In the genomic region with DNA sequence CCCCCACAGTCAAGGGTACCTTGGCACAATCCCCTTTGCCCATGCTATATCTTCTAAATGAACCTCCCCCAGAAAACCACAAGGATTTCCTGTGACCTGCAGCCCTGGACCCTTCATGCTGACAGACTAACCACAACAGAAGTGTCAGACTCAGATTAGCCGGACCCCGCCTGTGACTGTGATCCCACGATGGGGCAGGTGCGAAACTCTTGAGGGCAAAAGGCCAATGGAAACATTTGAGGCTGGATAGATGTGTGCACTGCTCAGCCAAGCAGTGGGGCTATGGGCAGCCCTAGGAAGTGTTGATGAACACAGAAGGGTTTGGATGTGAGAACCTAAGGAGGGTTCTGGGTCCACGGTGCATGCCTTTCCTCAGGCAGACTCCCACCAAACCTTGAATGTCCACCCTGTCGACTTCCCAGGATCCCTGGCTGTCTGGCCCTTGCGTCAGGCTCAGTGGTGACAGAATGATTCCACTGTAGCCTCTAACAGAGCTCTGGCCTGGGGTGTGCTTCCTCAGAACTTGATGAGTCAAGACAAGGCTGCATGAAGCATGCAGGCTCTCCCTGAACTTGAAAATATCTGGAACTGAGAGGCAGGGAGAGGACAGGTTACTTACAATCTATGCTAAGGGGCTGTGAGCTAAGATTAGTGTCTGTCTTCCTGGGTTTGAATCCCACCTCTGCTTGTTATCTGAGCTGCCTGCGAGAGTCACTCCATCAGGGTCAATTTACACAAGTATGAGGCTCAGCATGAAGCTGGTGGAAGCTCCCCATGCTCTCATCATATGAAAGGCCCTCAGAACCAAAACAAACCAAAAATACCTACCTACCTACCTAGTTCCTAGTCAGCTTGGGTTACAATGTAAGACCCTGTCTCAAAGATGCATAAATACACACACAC, we compare ENCODE assay signal across 17 mouse cellular contexts. TPM values are rescaled to one million over a fixed set of nuclear protein-coding genes. Genes with fewer than 3 reads are reported as not detected.
DNase-seq lines count a peak whose midpoint lies in the region; ATAC-seq lines count a peak whose summit lies in the region.
"Had no signal": no experiment of that assay in that cellular context is flagged by ENCODE, and none has a peak within 500 bp of the region (broad histone marks: within the 10 kb centered on the region; RNA-seq: fewer than 3 reads in every experiment).

No protein-coding gene starts in this region.

- no peak overlapping the region for H3K4me2 ChIP-seq in forebrain, embryonic 16.5 days (ENCODE audit: low read length)
- H3K4me2 ChIP-seq: limb, embryonic 13.5 days; lung, embryonic 15.5 days; midbrain, embryonic 13.5 days had no signal

- H3K27ac ChIP-seq in embryonic facial prominence, embryonic 10.5 days (replicated peaks) = no peak overlapping the region
- no peak overlapping the region for H3K27ac ChIP-seq in forebrain, embryonic 16.5 days (ENCODE audit: low read length)
- H3K27ac ChIP-seq: forebrain, embryonic 10.5 days; heart, embryonic 10.5 days; limb, embryonic 13.5 days; lung, embryonic 15.5 days; midbrain, embryonic 13.5 days had no signal

- H3K36me3 ChIP-seq in embryonic facial prominence, embryonic 10.5 days (replicated peaks) = no peaks in the 10 kb centered on the region
- H3K36me3 ChIP-seq in forebrain, embryonic 16.5 days (ENCODE audit: control insufficient read depth, insufficient read depth) = no peaks in the 10 kb centered on the region
- H3K36me3 ChIP-seq: forebrain, embryonic 10.5 days; heart, embryonic 10.5 days; limb, embryonic 13.5 days; lung, embryonic 15.5 days; midbrain, embryonic 13.5 days had no signal

- no peak overlapping the region for H3K4me3 ChIP-seq in embryonic facial prominence, embryonic 10.5 days
- no peak overlapping the region for H3K4me3 ChIP-seq in forebrain, embryonic 16.5 days (replicated peaks; ENCODE audit: low read length)
- H3K4me3 ChIP-seq: forebrain, embryonic 10.5 days; heart, embryonic 10.5 days; limb, embryonic 13.5 days; lung, embryonic 15.5 days; midbrain, embryonic 13.5 days had no signal

- peak; percentile 53 for DNase-seq in adrenal gland, adult 2 months
- no peak for DNase-seq in adrenal gland, postnatal 25 days
- DNase-seq in CD4-positive helper T cell, adult 2 months (ENCODE audit: low read depth, low spot score) = peak; percentile 70
- DNase-seq in ZHBTc4 (ENCODE audit: low read depth, low spot score) = peak; percentile 59
- no peak for DNase-seq in right cerebral cortex, adult 2 months (ENCODE audit: low spot score in 2 of 2)
- no peak for DNase-seq in embryonic facial prominence, embryonic 10.5 days (ENCODE audit: low spot score)

- peaks cover 26% of the 10 kb centered on the region for H3K27me3 ChIP-seq in embryonic facial prominence, embryonic 10.5 days (replicated peaks; ENCODE audit: low read depth, poor library complexity, severe bottlenecking)
- H3K27me3 ChIP-seq in forebrain, embryonic 16.5 days (replicated peaks; ENCODE audit: control insufficient read depth, insufficient read depth, low read length) = no peaks in the 10 kb centered on the region
- H3K27me3 ChIP-seq: lung, embryonic 15.5 days; midbrain, embryonic 13.5 days had no signal

- WGBS in embryonic facial prominence, embryonic 10.5 days = 58% methylated on average over 8 of the region's 8 CpGs
- WGBS in forebrain, embryonic 16.5 days = 70% methylated on average over 8 of the region's 8 CpGs

- peak; percentile 62 for ATAC-seq in megakaryocyte-erythroid progenitor cell, adult 5-6 weeks (replicated peaks; ENCODE audit: low FRiP score, low TSS enrichment, poor library complexity, severe bottlenecking)
- ATAC-seq in forebrain, embryonic 16.5 days = no peak
- ATAC-seq: midbrain, embryonic 13.5 days had no signal

- H3K4me1 ChIP-seq in embryonic facial prominence, embryonic 10.5 days = peaks cover 65% of the 10 kb centered on the region
- peaks cover 11% of the 10 kb centered on the region for H3K4me1 ChIP-seq in forebrain, embryonic 16.5 days (replicated peaks; ENCODE audit: control insufficient read depth, insufficient read depth, low read length)

- H3K9me3 ChIP-seq in embryonic facial prominence, embryonic 10.5 days = no peaks in the 10 kb centered on the region
- H3K9me3 ChIP-seq in forebrain, embryonic 16.5 days (ENCODE audit: control insufficient read depth, low read length) = no peaks in the 10 kb centered on the region
- H3K9me3 ChIP-seq: forebrain, embryonic 10.5 days; heart, embryonic 10.5 days; limb, embryonic 13.5 days; lung, embryonic 15.5 days; midbrain, embryonic 13.5 days had no signal

- H3K9ac ChIP-seq in forebrain, embryonic 16.5 days (replicated peaks; ENCODE audit: low read depth, low read length) = no peak overlapping the region
- H3K9ac ChIP-seq: limb, embryonic 13.5 days; lung, embryonic 15.5 days; midbrain, embryonic 13.5 days had no signal

RNA-seq across cellular contexts. Expression of gene 1700017B05Rik, which starts 10.7 kb away (rescaled TPM):
- 10 to 100 TPM; 40.5 to 53.8 TPM for total RNA-seq in adrenal gland, adult 2 months (2021)
- 33.0 and 42.8 TPM in 2 replicates for polyA plus RNA-seq in adrenal gland, adult 2 months (2012; rRNA removed)
- total RNA-seq in adrenal gland, postnatal 25 days (2021) = 40.7 and 45.1 TPM in 2 replicates
- total RNA-seq in megakaryocyte-erythroid progenitor cell, adult 5-6 weeks (2014; fragmentation: Nextera tagmentation) = 81.6 and 83.6 TPM in 2 replicates
- total RNA-seq in megakaryocyte-erythroid progenitor cell, adult 5-6 weeks (2017) = 13.8 and 33.3 TPM in 2 replicates
- polyA plus RNA-seq in embryonic facial prominence, embryonic 10.5 days (2016; fragmentation: Nextera tagmentation; extraction: Ambion mirVana) = 15.6 and 16.8 TPM in 2 replicates
- polyA plus RNA-seq in forebrain, embryonic 16.5 days (2015; fragmentation: Nextera tagmentation; extraction: Ambion mirVana) = 4.7 and 5.6 TPM in 2 replicates

RNA-seq across cellular contexts. Expression of gene Trcg1, which starts 36.8 kb away (rescaled TPM):
- total RNA-seq in adrenal gland, adult 2 months (2021) = not detected
- not detected in 2 replicates for polyA plus RNA-seq in adrenal gland, adult 2 months (2012; rRNA removed)
- not detected in 2 replicates for total RNA-seq in adrenal gland, postnatal 25 days (2021)
- total RNA-seq in megakaryocyte-erythroid progenitor cell, adult 5-6 weeks (2014; fragmentation: Nextera tagmentation) = not detected in 2 replicates
- not detected in 2 replicates for total RNA-seq in megakaryocyte-erythroid progenitor cell, adult 5-6 weeks (2017)
- polyA plus RNA-seq in embryonic facial prominence, embryonic 10.5 days (2016; fragmentation: Nextera tagmentation; extraction: Ambion mirVana) = 0.07 TPM in 1 of 2 replicates, not detected in the other
- polyA plus RNA-seq in forebrain, embryonic 16.5 days (2015; fragmentation: Nextera tagmentation; extraction: Ambion mirVana) = not detected in 2 replicates
- total RNA-seq: gastrocnemius, adult 18-20 months; layer of hippocampus, postnatal 25 days had no signal
- polyA plus RNA-seq: heart, embryonic 10.5 days; hindbrain, embryonic 11.5 days; kidney, embryonic 14.5 days; limb, embryonic 13.5 days; lung, embryonic 15.5 days; midbrain, embryonic 13.5 days had no signal

Comparison
In these comparisons a context has a peak if more than half of its experiments do, and no peak if none do; other contexts are left out.
1. DNase-seq: peak in adrenal gland, adult 2 months (single experiment), CD4-positive helper T cell, adult 2 months (single experiment) and ZHBTc4 (single experiment); none in adrenal gland, postnatal 25 days (single experiment), right cerebral cortex, adult 2 months (0 of 2) and embryonic facial prominence, embryonic 10.5 days (single experiment).